Mouse (Mus musculus): ENCODE measurements around the gene Hnrnph3. TPM values are rescaled to one million over a fixed set of nuclear protein-coding genes. Genes with fewer than 3 reads are reported as not detected.

Gene Hnrnph3
- total and polyA plus RNA-seq, 3 experiments = 9.5 to 37.8 (median 15.1) TPM

- TF ChIP-seq CHD2 (IDR thresholded peaks at IDR 0.05; ENCODE audit: low read length) = peak; percentile 52; the same call in 1 of the 2 replicates
- no peak for TF ChIP-seq E2F4 (IDR thresholded peaks at IDR 0.05; ENCODE audit: insufficient replicate concordance, low read depth, low read length)
- dilution Hi-C loops (cut with MboI; ENCODE audit: extremely low pct_ligation_motif_present, extremely low pct_unique_long_range_greater_than_20kb, low sequenced_read_pairs) (no loop called here), in situ Hi-C loops (cut with MboI; ENCODE audit: low pct_ligation_motif_present, low pct_unique_long_range_greater_than_20kb, low sequenced_read_pairs) (no loop called here)
- no peak overlapping the region for H3K9ac ChIP-seq (ENCODE audit: insufficient read depth, low read depth)
- H3K27me3 ChIP-seq (replicated peaks) = no peaks in the 10 kb centered on the region
- no peaks in the 10 kb centered on the region for H3K9me3 ChIP-seq (replicated peaks; ENCODE audit: low read length)
- H3K79me2 ChIP-seq (replicated peaks; ENCODE audit: control insufficient read depth, extremely low read depth, insufficient read depth, poor library complexity, severe bottlenecking) = no peaks in the 10 kb centered on the region
- peak; percentile 19 for DNase-seq (ENCODE audit: extremely low read depth)
- H3K36me3 ChIP-seq (replicated peaks in 1 of 2; ENCODE audit: control insufficient read depth in 1 of 2, insufficient read depth in 1 of 2, low read length in 1 of 2) = no peaks in the 10 kb centered on the region
- H3K4me3 ChIP-seq (replicated peaks in 1 of 3; ENCODE audit: low read depth in 2 of 3, low read length in 2 of 3, poor library complexity in 1 of 3) = no peak overlapping the region
- peaks cover 4 to 20% of the 10 kb centered on the region in 2 experiments; a peak in 3 of 4 replicates for H3K4me1 ChIP-seq (ENCODE audit: control insufficient read depth in 1 of 2, insufficient read depth in 2 of 2)
- no peak overlapping the region for H3K4me2 ChIP-seq (ENCODE audit: insufficient read depth, low read depth, poor library complexity, severe bottlenecking)
- no peak overlapping the region for H3K27ac ChIP-seq (ENCODE audit: insufficient read depth, low read depth)
Observed at GRCm38 (mm10) chr10:63053007-63053406, 29.0 kb upstream of the Hnrnph3 start.

GRCm38 (mm10) chr10:63052011-63052410 lies 28.0 kb upstream of the Hnrnph3 start:
- in situ Hi-C loops (cut with MboI; ENCODE audit: low pct_ligation_motif_present, low pct_unique_long_range_greater_than_20kb, low sequenced_read_pairs) = no loop called here
- Histone ChIP-seq H3K4me3 (replicated peaks in 1 of 3; ENCODE audit: low read depth in 2 of 3, low read length in 2 of 3, poor library complexity in 1 of 3) (no peak overlapping the region), H3K9ac (ENCODE audit: insufficient read depth, low read depth) (no peak overlapping the region), H3K9me3 (replicated peaks; ENCODE audit: low read length) (no peaks in the 10 kb centered on the region), H3K79me2 (replicated peaks; ENCODE audit: control insufficient read depth, extremely low read depth, insufficient read depth, poor library complexity, severe bottlenecking) (no peaks in the 10 kb centered on the region), H3K27ac (ENCODE audit: insufficient read depth, low read depth) (no peak overlapping the region), H3K27me3 (replicated peaks) (no peaks in the 10 kb centered on the region), H3K36me3 (replicated peaks in 1 of 2; ENCODE audit: control insufficient read depth in 1 of 2, insufficient read depth in 1 of 2, low read length in 1 of 2) (no peaks in the 10 kb centered on the region), H3K4me2 (ENCODE audit: insufficient read depth, low read depth, poor library complexity, severe bottlenecking) (no peak overlapping the region), H3K4me1 (ENCODE audit: control insufficient read depth in 1 of 2, insufficient read depth in 2 of 2) (peaks cover 9 to 28% of the 10 kb centered on the region in 2 experiments; a peak in 3 of 4 replicates)
- dilution Hi-C loops (cut with MboI; ENCODE audit: extremely low pct_ligation_motif_present, extremely low pct_unique_long_range_greater_than_20kb, low sequenced_read_pairs) = no loop called here
- no peak for DNase-seq (ENCODE audit: extremely low read depth)
- TF ChIP-seq E2F4 (IDR thresholded peaks at IDR 0.05; ENCODE audit: insufficient replicate concordance, low read depth, low read length) (no peak), NRF1 (IDR thresholded peaks at IDR 0.05; ENCODE audit: low read depth, low read length) (no peak), SIN3A (IDR thresholded peaks at IDR 0.05; ENCODE audit: low read length) (no peak), MXI1 (IDR thresholded peaks at IDR 0.05; ENCODE audit: low read depth, low read length) (no peak), CTCF (conservative IDR thresholded peaks at IDR 0.05 in 1 of 2, IDR thresholded peaks at IDR 0.05 in 1 of 2; ENCODE audit: low read depth in 2 of 2, low read length in 2 of 2) (no peak), ZNF384 (IDR thresholded peaks at IDR 0.05; ENCODE audit: low read depth, low read length) (no peak), HCFC1 (IDR thresholded peaks at IDR 0.05; ENCODE audit: low read depth, low read length) (no peak), NELFE (IDR thresholded peaks at IDR 0.05; ENCODE audit: low read depth, low read length) (no peak), RAD21 (IDR thresholded peaks at IDR 0.05; ENCODE audit: low read depth, low read length) (no peak), ELF1 (IDR thresholded peaks at IDR 0.05; ENCODE audit: low read depth, low read length) (no peak), EP300 (IDR thresholded peaks at IDR 0.05; ENCODE audit: low read length) (no peak), PAX5 (IDR thresholded peaks at IDR 0.05; ENCODE audit: low read length) (no peak), RCOR1 (conservative IDR thresholded peaks at IDR 0.05; ENCODE audit: low read depth, low read length) (no peak), SMC3 (IDR thresholded peaks at IDR 0.05; ENCODE audit: low read depth, low read length) (no peak), UBTF (IDR thresholded peaks at IDR 0.05; ENCODE audit: low read depth, low read length) (no peak), TBP (conservative IDR thresholded peaks at IDR 0.05; ENCODE audit: low read depth, low read length) (no peak)

Measured in CH12.LX (cell line).